Mouse (Mus musculus) liver, adult (tissue): ENCODE results near the gene Btnl10.

Experiments
- GATA4 ChIP-seq: IDR thresholded peaks from 2 replicates; pipeline ENCODE4 v1.6.1; 2014; ENCODE audit warnings: mild to moderate bottlenecking, low read length; ENCODE audit not compliant: insufficient replicate concordance

Btnl10 gene

GRCm38 (mm10) chr11:58917745-58918366 lies at the start of gene Btnl10:
Gene Btnl10, plus strand, starts transcription at chr11:58917908.
- no peak for TF ChIP-seq GATA4

- no peak for TF ChIP-seq GATA4
Observed at GRCm38 (mm10) chr11:58867954-58868330, 49.8 kb upstream of the Btnl10 start.

DNA sequence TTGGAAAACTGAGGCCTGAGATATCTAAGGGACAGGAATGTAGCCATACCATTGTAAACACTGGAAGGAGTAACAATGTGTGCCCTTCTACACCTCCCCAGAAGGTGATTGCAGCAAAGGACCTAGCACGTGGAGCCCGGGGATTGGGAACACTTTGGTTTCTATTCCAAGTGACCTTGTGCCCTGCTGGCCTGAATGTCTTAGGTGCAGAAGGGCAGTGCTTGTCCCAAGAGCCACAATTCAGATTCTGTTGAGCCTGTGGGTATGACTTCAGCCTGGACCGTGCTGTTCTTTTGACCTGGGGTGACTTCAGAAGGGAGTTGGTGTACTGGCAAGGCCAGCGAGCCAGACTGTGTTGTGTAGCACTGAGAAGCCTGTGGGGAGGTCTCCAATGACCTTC lies 46.7 kb upstream of the Btnl10 start:
- no peak for TF ChIP-seq GATA4

DNA sequence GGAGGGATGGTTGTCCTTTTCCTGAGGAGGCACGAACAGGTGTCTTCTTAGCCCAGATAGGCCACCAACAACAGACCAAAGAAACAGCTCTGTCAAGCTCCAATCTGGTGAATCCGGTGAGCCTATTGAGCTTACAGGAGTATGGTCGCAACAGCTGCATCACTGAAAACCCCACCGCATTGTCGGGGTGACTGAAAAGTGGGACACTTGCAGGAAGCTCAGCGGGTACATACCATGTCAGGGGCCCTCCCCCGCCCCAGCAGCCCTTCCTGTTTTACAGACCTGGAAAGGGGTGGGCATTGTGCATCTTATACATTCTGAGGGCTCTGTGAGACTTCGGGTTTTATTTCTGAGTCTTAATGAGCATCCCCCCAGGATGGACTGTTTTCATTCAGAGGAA lies 34.0 kb upstream of the Btnl10 start:
- TF ChIP-seq GATA4 = no peak

GRCm38 (mm10) chr11:58890511-58890910 lies 27.2 kb upstream of the Btnl10 start:
- TF ChIP-seq GATA4 = no peak

GRCm38 (mm10) chr11:58894456-58894855 lies 23.3 kb upstream of the Btnl10 start:
- no peak for TF ChIP-seq GATA4

DNA sequence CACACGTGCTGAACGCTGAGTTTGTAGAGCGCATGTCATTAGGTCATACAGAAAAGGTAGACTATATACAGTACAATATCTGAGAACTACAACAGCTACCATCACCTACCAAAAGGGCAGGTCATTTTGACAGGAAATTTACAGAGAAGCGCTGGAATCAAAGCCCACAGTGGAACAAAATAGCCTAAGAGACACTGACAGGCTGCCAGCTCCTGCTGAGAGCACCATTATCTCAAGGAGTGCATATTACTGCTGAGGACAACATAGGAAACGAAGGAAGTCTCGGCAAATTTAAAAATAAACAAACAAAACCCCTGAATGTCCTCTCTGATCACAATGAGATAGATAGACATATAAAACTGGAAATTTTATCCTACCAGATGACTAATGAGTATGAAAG lies 20.2 kb upstream of the Btnl10 start:
- TF ChIP-seq GATA4 = no peak

- no peak for TF ChIP-seq GATA4
Observed at GRCm38 (mm10) chr11:58901080-58901479, 16.6 kb upstream of the Btnl10 start.

GRCm38 (mm10) chr11:58903511-58904409 lies 13.9 kb upstream of the Btnl10 start, which contains the start of gene Zfp39:
Gene Zfp39, minus strand, starts transcription at chr11:58904225.
- peak; percentile 12; the same call in 1 of the 2 replicates for TF ChIP-seq GATA4

GRCm38 (mm10) chr11:58904410-58904718 lies 13.3 kb upstream of the Btnl10 start:
- TF ChIP-seq GATA4 = no peak

DNA sequence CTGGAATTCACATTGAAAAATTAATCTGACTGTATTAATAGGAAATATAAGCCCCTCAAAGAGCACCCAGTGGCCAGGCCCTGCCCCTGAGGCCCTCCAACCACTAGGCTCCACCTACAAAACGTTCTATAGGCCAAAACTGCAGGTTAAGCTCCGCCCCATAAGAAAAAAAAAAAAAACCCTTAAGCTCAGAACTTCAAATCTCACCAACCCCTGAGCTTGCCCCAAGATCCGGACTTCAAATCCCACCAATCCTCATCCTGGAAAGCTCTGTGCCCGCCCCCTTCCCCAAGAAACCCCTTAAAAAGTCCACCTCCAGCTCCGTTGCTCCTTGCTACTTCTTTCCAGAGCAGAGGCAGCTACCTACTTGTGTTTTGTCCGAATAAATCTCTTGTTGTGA lies 12.9 kb upstream of the Btnl10 start:
- no peak for TF ChIP-seq GATA4

- no peak for TF ChIP-seq GATA4
Observed at GRCm38 (mm10) chr11:58913776-58914175, 3.9 kb upstream of the Btnl10 start.

DNA sequence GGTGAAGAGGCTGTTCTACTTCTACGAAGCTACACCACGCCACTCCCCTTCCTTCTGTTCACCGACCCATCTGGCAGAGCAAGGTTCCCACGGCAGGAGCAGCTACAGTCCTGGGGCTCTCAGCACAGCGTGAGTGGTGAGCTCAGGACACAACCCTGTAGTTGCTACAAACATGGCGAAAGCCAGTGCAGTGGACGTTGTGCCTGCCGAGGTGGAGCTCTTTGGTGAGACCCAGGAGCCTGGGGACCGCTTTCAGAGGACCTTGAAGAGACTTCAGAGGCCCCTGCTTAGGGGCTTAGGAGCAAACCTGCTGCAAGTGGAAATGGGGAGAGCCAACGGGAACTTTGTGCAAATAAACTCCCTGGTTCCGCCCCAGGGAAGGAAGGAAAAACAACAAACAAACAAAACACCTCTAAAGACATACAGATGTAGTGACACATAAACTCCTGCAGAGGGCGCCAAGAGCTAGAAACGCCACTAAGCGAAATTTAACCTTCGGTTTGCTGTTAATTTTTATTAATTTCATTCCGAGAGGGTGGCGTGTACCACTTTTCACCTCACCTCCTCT lies 3.2 kb upstream of the Btnl10 start:
- no peak for TF ChIP-seq GATA4

GRCm38 (mm10) chr11:58916879-58917744 lies 596 bp upstream of the Btnl10 start:
- TF ChIP-seq GATA4 = no peak

DNA sequence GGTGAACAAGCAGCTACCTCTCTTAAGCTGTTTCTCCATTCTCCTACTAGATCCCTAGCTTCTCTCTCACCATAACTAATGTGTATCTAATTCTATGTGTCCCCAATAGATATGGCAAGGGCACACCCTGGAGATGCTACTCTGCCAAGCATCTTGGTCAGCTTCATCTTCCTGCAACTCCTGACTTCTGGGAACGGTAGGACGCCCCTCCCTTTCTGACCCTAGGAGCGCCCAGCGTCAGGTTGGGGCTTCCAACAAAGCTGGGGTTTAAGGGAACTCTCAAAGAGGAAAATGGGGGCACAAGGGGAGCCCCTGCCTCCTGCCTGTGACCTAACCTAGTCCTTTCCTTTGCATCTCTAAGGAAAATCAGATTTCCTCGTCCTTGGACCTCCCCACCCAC lies 1.1 kb downstream of the Btnl10 start:
- TF ChIP-seq GATA4 = no peak
